Mouse (Mus musculus) limb, embryonic 13.5 days (tissue): Measurements from ENCODE around the gene Cdc42ep3. TPM values are rescaled to one million over a fixed set of nuclear protein-coding genes. Genes with fewer than 3 reads are reported as not detected.
A peak's percentile ranks its signal among the peaks of the same experiment; 100 is the strongest.

Source experiments
- ATAC-seq: fragments of 200-750 bp; cut with Nextera tagmentation; 2 replicates; pipeline ENCODE4 v1.8.0; 2017; ENCODE audit warnings: low read depth, moderate number of reproducible peaks, moderate TSS enrichment; ENCODE audit not compliant: low FRiP score
- H3K27ac ChIP-seq: fragments of 300-500 bp; sonication (generic); 2 replicates; pipeline ENCODE4 v1.5.1; 2015; ENCODE audit warnings: inconsistent platforms, mild to moderate bottlenecking, moderate library complexity
- H3K27me3 ChIP-seq: fragments of 300-500 bp; sonication (generic); 2 replicates; pipeline ENCODE4 v1.6.1; 2015; ENCODE audit warnings: mild to moderate bottlenecking, inconsistent platforms
- H3K36me3 ChIP-seq: fragments of 300-500 bp; sonication (generic); 2 replicates; pipeline ENCODE4 v1.6.1; 2015; ENCODE audit warnings: inconsistent platforms, mild to moderate bottlenecking, moderate library complexity
- H3K4me1 ChIP-seq: fragments of 300-500 bp; sonication (generic); 2 replicates; pipeline ENCODE4 v1.6.1; 2015; ENCODE audit warnings: inconsistent platforms
- H3K4me2 ChIP-seq: fragments of 300-500 bp; sonication (generic); replicated peaks from 2 replicates; pipeline ENCODE4 v1.6.1; 2015; ENCODE audit warnings: inconsistent platforms, mild to moderate bottlenecking, moderate library complexity
- H3K4me3 ChIP-seq: fragments of 300-500 bp; sonication (generic); 2 replicates; pipeline ENCODE4 v1.5.1; 2015; ENCODE audit warnings: moderate library complexity, mild to moderate bottlenecking, inconsistent platforms
- H3K9ac ChIP-seq: fragments of 300-500 bp; sonication (generic); 2 replicates; pipeline ENCODE4 v1.6.1; 2015; ENCODE audit warnings: mild to moderate bottlenecking, inconsistent platforms
- H3K9me3 ChIP-seq: fragments of 300-500 bp; sonication (generic); 2 replicates; pipeline ENCODE4 v1.6.1; 2016; ENCODE audit warnings: inconsistent platforms
- WGBS: fragments of 180-500 bp; shearing (Covaris S2); methylation state at CpG from one replicate; pipeline ENCODE4 v1.1.7; 2015; 5-methylcytosine and 5-hydroxymethylcytosine counted together
- polyA plus RNA-seq: library from polyadenylated mRNA; unstranded; fragments of >200 nt; fragmentation: Nextera tagmentation; extraction: Ambion mirVana; gene quantifications from 2 replicates; pipeline ENCODE4 v1.2.1, GENCODE M21; 2015

Gene Cdc42ep3
- polyA plus RNA-seq, 1 experiment from 2014 or later: 72.3 TPM

- Histone ChIP-seq H3K27me3 (no peaks in the 10 kb centered on the region), H3K4me3 (no peak overlapping the region), H3K4me1 (peaks cover 63% of the 10 kb centered on the region), H3K36me3 (peaks cover 12% of the 10 kb centered on the region), H3K4me2 (peak overlapping the region; percentile 19), H3K9ac (no peak overlapping the region), H3K9me3 (no peaks in the 10 kb centered on the region), H3K27ac (peak overlapping the region; percentile 33; the same call in 1 of the 2 replicates)
- 59% methylated on average over 3 of the region's 3 CpGs for whole genome bisulfite sequencing
- ATAC-seq: no peak
These were observed 12.1 kb downstream of the Cdc42ep3 start for GRCm38 (mm10) chr17:79342639-79343333.

GRCm38 (mm10) chr17:79341946-79342470, 12.9 kb downstream of the Cdc42ep3 start:
- Histone ChIP-seq H3K4me1 (peaks cover 55% of the 10 kb centered on the region), H3K27me3 (no peaks in the 10 kb centered on the region), H3K9ac (no peak overlapping the region), H3K4me3 (no peak overlapping the region), H3K27ac (no peak overlapping the region), H3K4me2 (no peak overlapping the region), H3K36me3 (peaks cover 19% of the 10 kb centered on the region), H3K9me3 (no peaks in the 10 kb centered on the region)
- WGBS: 76% methylated on average over 7 of the region's 7 CpGs
- no peak for ATAC-seq

GRCm38 (mm10) chr17:79337494-79337893, 17.4 kb downstream of the Cdc42ep3 start:
- Histone ChIP-seq H3K4me1 (peaks cover 11% of the 10 kb centered on the region), H3K9me3 (no peaks in the 10 kb centered on the region), H3K36me3 (peaks cover 46% of the 10 kb centered on the region), H3K27me3 (no peaks in the 10 kb centered on the region), H3K4me3 (no peak overlapping the region), H3K9ac (no peak overlapping the region), H3K27ac (no peak overlapping the region), H3K4me2 (no peak overlapping the region)
- 74% methylated on average over 3 of the region's 3 CpGs for WGBS
- no peak for ATAC-seq

DNA sequence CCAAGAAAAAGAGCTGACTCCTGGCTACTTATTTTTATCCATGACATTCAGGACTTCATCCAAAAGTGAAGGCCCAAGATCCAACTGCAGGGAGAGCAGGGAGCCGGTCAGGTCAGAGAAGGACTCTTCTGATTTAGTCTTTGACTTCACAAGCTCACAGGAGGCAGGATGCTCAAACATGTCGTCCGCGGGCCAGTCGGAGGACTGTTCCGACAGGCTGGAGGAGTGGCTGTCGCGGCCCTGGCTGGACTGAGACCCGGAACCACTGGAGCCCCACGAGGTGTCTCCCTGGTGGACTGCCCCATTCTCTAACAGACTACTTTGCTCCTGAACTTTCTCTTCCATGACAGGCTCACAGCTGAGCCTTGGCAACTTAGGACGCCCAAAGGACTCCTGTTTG, 20.2 kb downstream of the Cdc42ep3 start:
- H3K36me3 ChIP-seq: peaks cover 45% of the 10 kb centered on the region
- no peaks in the 10 kb centered on the region for H3K27me3 ChIP-seq
- WGBS: 85% methylated on average over 11 of the region's 11 CpGs
- H3K4me2 ChIP-seq: no peak overlapping the region
- H3K4me3 ChIP-seq: no peak overlapping the region
- no peak overlapping the region for H3K27ac ChIP-seq
- no peak for ATAC-seq
- H3K9me3 ChIP-seq: no peaks in the 10 kb centered on the region
- 0 out of 2 replicates have a peak, but pooled peaks cover 4% of the 10 kb centered on the region for H3K4me1 ChIP-seq
- H3K9ac ChIP-seq: no peak overlapping the region

DNA sequence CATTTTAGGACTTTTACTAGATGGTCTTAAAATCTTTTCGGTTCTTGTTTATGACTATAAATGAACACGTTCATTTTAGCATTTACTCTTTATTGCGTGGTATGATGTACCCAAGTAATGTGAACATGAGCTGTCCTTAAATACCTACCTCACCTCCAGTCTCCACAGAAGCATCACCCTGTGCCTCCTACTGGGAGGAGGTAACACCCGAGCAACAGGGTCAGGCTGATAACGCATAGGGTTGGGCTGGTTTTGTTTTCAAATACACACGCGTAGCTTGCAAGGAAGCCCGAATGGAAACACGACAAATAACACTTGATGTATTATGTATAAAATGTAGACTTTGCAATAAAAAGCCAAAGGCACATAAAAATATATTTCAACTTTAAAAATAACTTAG, 21.2 kb downstream of the Cdc42ep3 start:
- H3K36me3 ChIP-seq: peaks cover 45% of the 10 kb centered on the region
- H3K9me3 ChIP-seq: no peaks in the 10 kb centered on the region
- no peak overlapping the region for H3K9ac ChIP-seq
- H3K4me1 ChIP-seq: no peaks in the 10 kb centered on the region
- no peak for ATAC-seq
- H3K27me3 ChIP-seq: no peaks in the 10 kb centered on the region
- no peak overlapping the region for H3K27ac ChIP-seq
- no peak overlapping the region for H3K4me2 ChIP-seq
- H3K4me3 ChIP-seq: no peak overlapping the region
- WGBS: 78% methylated on average over 9 of the region's 9 CpGs

DNA sequence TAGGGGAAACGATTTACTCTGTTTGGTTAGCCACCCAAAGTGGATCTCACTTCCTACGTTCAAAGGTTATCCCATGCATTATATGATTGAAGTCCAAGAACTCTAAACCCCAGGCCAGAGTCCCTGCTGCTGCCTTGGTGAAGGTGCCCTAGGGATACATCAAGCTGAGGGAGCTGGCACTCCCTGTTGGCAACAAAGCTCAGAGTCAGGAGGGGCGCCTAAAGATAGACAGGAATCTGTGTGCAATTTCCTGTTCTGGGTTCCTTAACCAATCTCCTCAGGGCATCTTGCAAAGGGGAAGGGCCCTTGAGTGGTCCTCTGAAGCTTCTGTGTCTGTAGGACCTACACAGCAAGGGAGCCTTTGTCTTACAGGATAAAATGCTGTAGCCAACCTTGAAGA, 22.0 kb downstream of the Cdc42ep3 start:
- ATAC-seq: no peak
- 80% methylated on average over 3 of the region's 3 CpGs for WGBS

GRCm38 (mm10) chr17:79330397-79330796, 24.5 kb downstream of the Cdc42ep3 start:
- no peaks in the 10 kb centered on the region for H3K9me3 ChIP-seq
- WGBS: 99% methylated on average over 2 of the region's 2 CpGs
- ATAC-seq: no peak
- no peak overlapping the region for H3K4me3 ChIP-seq
- no peaks in the 10 kb centered on the region for H3K27me3 ChIP-seq
- H3K36me3 ChIP-seq: peaks cover 31% of the 10 kb centered on the region
- no peaks in the 10 kb centered on the region for H3K4me1 ChIP-seq
- H3K4me2 ChIP-seq: no peak overlapping the region
- no peak overlapping the region for H3K9ac ChIP-seq
- no peak overlapping the region for H3K27ac ChIP-seq

More for the DNA sequence above, 22.0 kb downstream of the Cdc42ep3 start:
- H3K9ac ChIP-seq: no peak overlapping the region
- no peaks in the 10 kb centered on the region for H3K4me1 ChIP-seq
- peaks cover 45% of the 10 kb centered on the region for H3K36me3 ChIP-seq
- H3K9me3 ChIP-seq: no peaks in the 10 kb centered on the region
- H3K27ac ChIP-seq: no peak overlapping the region
- H3K27me3 ChIP-seq: no peaks in the 10 kb centered on the region
- no peak overlapping the region for H3K4me2 ChIP-seq
- H3K4me3 ChIP-seq: no peak overlapping the region

DNA sequence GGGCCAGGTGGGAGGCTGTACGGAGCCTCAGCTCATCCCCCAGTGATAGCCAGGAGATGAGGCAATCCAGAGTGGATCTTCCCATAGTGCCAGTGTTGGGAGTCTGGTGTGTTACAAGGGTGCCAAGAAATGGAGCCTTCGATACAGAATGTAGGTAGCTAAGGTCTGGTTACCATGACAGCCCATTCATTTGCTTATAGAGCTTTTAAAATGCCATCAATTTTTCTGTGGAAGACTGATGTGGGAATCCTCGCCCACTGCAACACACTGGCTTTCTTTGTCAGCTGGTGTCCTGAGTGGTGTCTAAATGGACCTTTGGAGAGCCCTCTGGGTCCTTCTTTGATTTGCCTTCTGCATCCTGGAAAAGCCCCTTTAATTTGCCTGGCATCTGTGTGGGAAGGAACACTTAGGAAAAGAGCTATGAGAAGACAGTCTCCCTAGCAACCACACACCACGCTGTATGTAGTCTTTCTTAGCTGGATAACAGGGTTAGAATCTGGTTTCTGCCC, 28.0 kb downstream of the Cdc42ep3 start:
- no peaks in the 10 kb centered on the region for H3K27me3 ChIP-seq
- ATAC-seq: no peak
- 87% methylated on average over 4 of the region's 4 CpGs for WGBS
- H3K9me3 ChIP-seq: no peaks in the 10 kb centered on the region
- peaks cover 10% of the 10 kb centered on the region for H3K36me3 ChIP-seq
- H3K4me1 ChIP-seq: no peaks in the 10 kb centered on the region
- no peak overlapping the region for H3K4me3 ChIP-seq
- H3K4me2 ChIP-seq: no peak overlapping the region
- H3K27ac ChIP-seq: no peak overlapping the region
- H3K9ac ChIP-seq: no peak overlapping the region

DNA sequence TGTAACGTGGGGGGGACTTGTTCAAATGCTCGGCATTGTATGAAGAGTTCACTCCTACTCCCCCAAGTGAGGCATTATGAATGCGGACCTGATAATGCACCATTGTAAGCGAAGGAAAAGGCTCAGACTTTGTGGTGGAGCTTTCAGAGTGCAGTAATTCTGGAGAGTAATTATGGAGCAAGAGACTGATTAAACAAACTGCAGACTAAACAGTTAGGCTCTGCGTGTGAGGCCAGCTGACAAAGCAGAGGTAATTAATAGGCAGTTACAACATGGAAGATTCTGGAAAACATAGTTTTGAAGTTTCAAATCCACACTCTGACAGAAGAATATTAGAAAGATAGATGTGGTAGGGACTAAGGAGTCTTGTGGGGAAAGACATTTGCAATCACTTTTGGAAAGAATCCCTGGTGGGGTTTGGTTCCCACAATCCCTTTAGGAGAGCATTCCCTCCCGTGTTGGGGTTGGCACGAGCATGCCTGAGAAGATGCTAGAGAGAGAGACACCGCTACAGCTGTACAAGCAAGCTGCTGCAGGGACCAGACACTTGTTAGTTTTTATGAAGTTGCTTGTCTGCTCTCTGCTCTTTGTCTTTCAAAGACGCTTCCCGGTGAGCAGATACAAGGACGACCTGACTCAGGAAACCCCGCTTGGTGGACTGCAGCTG, 37.7 kb downstream of the Cdc42ep3 start:
- no peak for ATAC-seq
- Histone ChIP-seq H3K27me3 (no peaks in the 10 kb centered on the region), H3K4me3 (no peak overlapping the region), H3K4me2 (no peak overlapping the region), H3K27ac (no peak overlapping the region), H3K9me3 (no peaks in the 10 kb centered on the region), H3K4me1 (0 out of 2 replicates have a peak, but pooled peaks cover 3% of the 10 kb centered on the region), H3K36me3 (no peaks in the 10 kb centered on the region), H3K9ac (no peak overlapping the region)
- 67% methylated on average over 12 of the region's 12 CpGs for WGBS

GRCm38 (mm10) chr17:79315415-79316094, 39.3 kb downstream of the Cdc42ep3 start:
- Histone ChIP-seq H3K36me3 (no peaks in the 10 kb centered on the region), H3K4me2 (no peak overlapping the region), H3K27me3 (no peaks in the 10 kb centered on the region), H3K27ac (no peak overlapping the region), H3K9me3 (no peaks in the 10 kb centered on the region), H3K4me3 (no peak overlapping the region), H3K4me1 (0 out of 2 replicates have a peak, but pooled peaks cover 3% of the 10 kb centered on the region), H3K9ac (no peak overlapping the region)
- 93% methylated on average over 4 of the region's 4 CpGs for WGBS
- ATAC-seq: no peak

GRCm38 (mm10) chr17:79310465-79310864, 44.4 kb downstream of the Cdc42ep3 start:
- no peak overlapping the region for H3K4me3 ChIP-seq
- no peak for ATAC-seq
- 92% methylated on average over 1 of the region's 1 CpGs for WGBS

GRCm38 (mm10) chr17:79309506-79309905, 45.4 kb downstream of the Cdc42ep3 start:
- no peak overlapping the region for H3K4me2 ChIP-seq
- H3K4me1 ChIP-seq: peaks cover 4% of the 10 kb centered on the region
- H3K27me3 ChIP-seq: no peaks in the 10 kb centered on the region
- WGBS: 95% methylated on average over 1 of the region's 1 CpGs
- no peaks in the 10 kb centered on the region for H3K9me3 ChIP-seq
- no peak overlapping the region for H3K27ac ChIP-seq
- H3K9ac ChIP-seq: no peak overlapping the region
- H3K36me3 ChIP-seq: no peaks in the 10 kb centered on the region
- no peak for ATAC-seq
- H3K4me3 ChIP-seq: no peak overlapping the region

More at GRCm38 (mm10) chr17:79310465-79310864, 44.4 kb downstream of the Cdc42ep3 start:
- H3K9ac ChIP-seq: no peak overlapping the region
- no peaks in the 10 kb centered on the region for H3K9me3 ChIP-seq
- H3K27ac ChIP-seq: no peak overlapping the region
- H3K27me3 ChIP-seq: no peaks in the 10 kb centered on the region
- H3K4me2 ChIP-seq: no peak overlapping the region
- H3K36me3 ChIP-seq: no peaks in the 10 kb centered on the region
- no peaks in the 10 kb centered on the region for H3K4me1 ChIP-seq
